ENCODE assay signal across 8 mouse cellular contexts in the genomic region with DNA sequence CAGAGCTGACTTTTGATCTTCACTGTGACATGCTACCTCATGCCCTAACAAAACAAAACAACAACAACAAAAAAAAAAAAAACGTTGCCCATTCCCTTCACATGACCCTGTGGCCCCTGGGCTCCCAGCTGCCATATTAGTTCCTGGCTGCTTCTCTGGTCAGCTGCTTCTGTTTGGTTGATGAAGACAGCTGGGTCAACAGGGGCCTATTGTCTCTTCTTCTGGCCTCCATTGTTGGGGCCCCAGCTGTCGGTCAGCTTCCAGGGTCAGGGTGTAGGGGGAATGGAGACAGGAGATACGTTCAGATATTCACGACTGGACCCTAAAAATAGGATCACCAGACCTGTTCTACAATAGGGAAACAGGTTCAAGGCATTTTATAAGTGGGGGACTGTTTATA. TPM values are rescaled to one million over a fixed set of nuclear protein-coding genes. Genes with fewer than 3 reads are reported as not detected.
DNase-seq lines count a peak whose midpoint lies in the region; ATAC-seq lines count a peak whose summit lies in the region.

No protein-coding gene starts in this region.

- H3K36me3 ChIP-seq in kidney, embryonic 14.5 days (ENCODE audit: control insufficient read depth, insufficient read depth, low read length), result no peaks in the 10 kb centered on the region
- H3K36me3 ChIP-seq in embryonic facial prominence, embryonic 14.5 days (ENCODE audit: control insufficient read depth, insufficient read depth, low read length), result peaks cover 6% of the 10 kb centered on the region; the same call in 1 of the 2 replicates
- H3K36me3 ChIP-seq in hindbrain, embryonic 15.5 days, result no peaks in the 10 kb centered on the region
- no peaks in the 10 kb centered on the region for H3K36me3 ChIP-seq in midbrain, embryonic 15.5 days (replicated peaks)

- WGBS in kidney, embryonic 14.5 days, result 28% methylated on average over 4 of the region's 4 CpGs
- WGBS in embryonic facial prominence, embryonic 14.5 days, result 16% methylated on average over 4 of the region's 4 CpGs
- WGBS in hindbrain, embryonic 15.5 days, result 10% methylated on average over 4 of the region's 4 CpGs
- WGBS in midbrain, embryonic 15.5 days, result 19% methylated on average over 4 of the region's 4 CpGs

- H3K4me2 ChIP-seq in kidney, embryonic 14.5 days (replicated peaks; ENCODE audit: low read depth, low read length), result peak overlapping the region; percentile 80; the same call in 1 of the 2 replicates
- H3K4me2 ChIP-seq in embryonic facial prominence, embryonic 14.5 days (ENCODE audit: low read depth, low read length), result peak overlapping the region; percentile 77
- peak overlapping the region; percentile 74 for H3K4me2 ChIP-seq in hindbrain, embryonic 15.5 days
- H3K4me2 ChIP-seq in midbrain, embryonic 15.5 days, result peak overlapping the region; percentile 74

- H3K4me1 ChIP-seq in kidney, embryonic 14.5 days (ENCODE audit: control insufficient read depth, insufficient read depth, low read length), result peaks cover 20% of the 10 kb centered on the region
- peaks cover 44% of the 10 kb centered on the region for H3K4me1 ChIP-seq in embryonic facial prominence, embryonic 14.5 days (ENCODE audit: control insufficient read depth, insufficient read depth, low read length)
- peaks cover 88% of the 10 kb centered on the region for H3K4me1 ChIP-seq in hindbrain, embryonic 15.5 days (replicated peaks)
- peaks cover 86% of the 10 kb centered on the region for H3K4me1 ChIP-seq in midbrain, embryonic 15.5 days

- DNase-seq in kidney, adult 8-10 months, result no peak
- DNase-seq in embryonic facial prominence, embryonic 14.5 days (ENCODE audit: low spot score), result no peak
- DNase-seq in left cerebral cortex, postnatal 10 days (ENCODE audit: extremely low spot score in 1 of 2, low spot score in 2 of 2), result no peak
- DNase-seq in frontal cortex, adult 2 months (ENCODE audit: extremely low spot score in 1 of 2, low spot score in 1 of 2), result no peak

- H3K9ac ChIP-seq in kidney, embryonic 14.5 days (ENCODE audit: low read depth, low read length), result no peak overlapping the region
- H3K9ac ChIP-seq in embryonic facial prominence, embryonic 14.5 days (ENCODE audit: low read depth, low read length), result no peak overlapping the region
- peak overlapping the region; percentile 70; the same call in 1 of the 2 replicates for H3K9ac ChIP-seq in hindbrain, embryonic 15.5 days
- H3K9ac ChIP-seq in midbrain, embryonic 15.5 days, result peak overlapping the region; percentile 65; the same call in 1 of the 2 replicates

- peak overlapping the region; percentile 66 for H3K4me3 ChIP-seq in kidney, embryonic 14.5 days (ENCODE audit: low read length)
- H3K4me3 ChIP-seq in embryonic facial prominence, embryonic 14.5 days (ENCODE audit: low read depth, low read length), result peak overlapping the region; percentile 67
- peak overlapping the region; percentile 62 for H3K4me3 ChIP-seq in hindbrain, embryonic 15.5 days
- H3K4me3 ChIP-seq in midbrain, embryonic 15.5 days, result peak overlapping the region; percentile 52

- intact Hi-C loops in left cerebral cortex, postnatal 10 days (cut with DNase I), result no loop called here

- H3K27me3 ChIP-seq in kidney, embryonic 14.5 days (ENCODE audit: control insufficient read depth, insufficient read depth, low read length), result no peaks in the 10 kb centered on the region
- no peaks in the 10 kb centered on the region for H3K27me3 ChIP-seq in embryonic facial prominence, embryonic 14.5 days (replicated peaks; ENCODE audit: control insufficient read depth, insufficient read depth, low read length)
- H3K27me3 ChIP-seq in hindbrain, embryonic 15.5 days, result no peaks in the 10 kb centered on the region
- H3K27me3 ChIP-seq in midbrain, embryonic 15.5 days (replicated peaks), result no peaks in the 10 kb centered on the region

- ATAC-seq in kidney, embryonic 14.5 days (ENCODE audit: low FRiP score, low TSS enrichment), result no peak
- ATAC-seq in embryonic facial prominence, embryonic 14.5 days (ENCODE audit: low read depth), result no peak; the same call in 1 of the 2 replicates
- ATAC-seq in hindbrain, embryonic 15.5 days (ENCODE audit: low FRiP score, low read depth), result no peak
- no peak for ATAC-seq in midbrain, embryonic 15.5 days (replicated peaks)
- no peak for ATAC-seq in activated CD4-positive, CD25-positive, alpha-beta regulatory T cell, adult 4 months

- no peak overlapping the region for H3K27ac ChIP-seq in kidney, embryonic 14.5 days (ENCODE audit: low read depth, low read length)
- H3K27ac ChIP-seq in embryonic facial prominence, embryonic 14.5 days (replicated peaks; ENCODE audit: low read depth, low read length), result peak overlapping the region; percentile 88
- H3K27ac ChIP-seq in hindbrain, embryonic 15.5 days (replicated peaks), result peak overlapping the region; percentile 87
- H3K27ac ChIP-seq in midbrain, embryonic 15.5 days, result peak overlapping the region; percentile 93

- H3K9me3 ChIP-seq in kidney, embryonic 14.5 days (ENCODE audit: control insufficient read depth, low read length), result no peaks in the 10 kb centered on the region
- H3K9me3 ChIP-seq in embryonic facial prominence, embryonic 14.5 days (ENCODE audit: control insufficient read depth, low read length), result no peaks in the 10 kb centered on the region
- no peaks in the 10 kb centered on the region for H3K9me3 ChIP-seq in hindbrain, embryonic 15.5 days
- no peaks in the 10 kb centered on the region for H3K9me3 ChIP-seq in midbrain, embryonic 15.5 days

RNA-seq across cellular contexts. Expression of gene Hdac11, which starts 0.4 kb away (rescaled TPM):
- 11.6 and 14.1 TPM in 2 replicates for polyA plus RNA-seq in kidney, embryonic 14.5 days (2014; fragmentation: Nextera tagmentation; extraction: Ambion mirVana)
- polyA plus RNA-seq in embryonic facial prominence, embryonic 14.5 days (2014; fragmentation: Nextera tagmentation; extraction: Ambion mirVana), result 15.4 and 15.7 TPM in 2 replicates
- polyA plus RNA-seq in hindbrain, embryonic 15.5 days (2015; fragmentation: Nextera tagmentation; extraction: Ambion mirVana), result 43.4 and 44.4 TPM in 2 replicates
- polyA plus RNA-seq in midbrain, embryonic 15.5 days (2015; fragmentation: Nextera tagmentation; extraction: Ambion mirVana), result 46.5 and 49.4 TPM in 2 replicates
- total RNA-seq in left cerebral cortex, postnatal 10 days (2021), result 100 to 1,000 TPM; 111 to 117 TPM
- polyA plus RNA-seq in frontal cortex, adult 2 months (2012; rRNA removed), result 167 and 189 TPM in 2 replicates
- 1 to 10 TPM in 1 of 2 experiments, under 1 TPM in 1; 0.54 to 1.3 TPM for polyA plus RNA-seq in activated CD4-positive, CD25-positive, alpha-beta regulatory T cell, adult 4 months (2017; shearing (Covaris generic))

RNA-seq across cellular contexts. Expression of gene Nup210, which starts 39.4 kb away (rescaled TPM):
- polyA plus RNA-seq in kidney, embryonic 14.5 days (2014; fragmentation: Nextera tagmentation; extraction: Ambion mirVana), result 13.1 and 30.6 TPM in 2 replicates
- polyA plus RNA-seq in embryonic facial prominence, embryonic 14.5 days (2014; fragmentation: Nextera tagmentation; extraction: Ambion mirVana), result 13.1 and 16.2 TPM in 2 replicates
- polyA plus RNA-seq in hindbrain, embryonic 15.5 days (2015; fragmentation: Nextera tagmentation; extraction: Ambion mirVana), result 17.0 and 21.2 TPM in 2 replicates
- 22.0 and 22.5 TPM in 2 replicates for polyA plus RNA-seq in midbrain, embryonic 15.5 days (2015; fragmentation: Nextera tagmentation; extraction: Ambion mirVana)
- 10 to 100 TPM; 35.6 to 36.7 TPM for total RNA-seq in left cerebral cortex, postnatal 10 days (2021)
- 26.4 and 26.7 TPM in 2 replicates for polyA plus RNA-seq in frontal cortex, adult 2 months (2012; rRNA removed)
- 10 to 100 TPM; 61.6 to 82.1 TPM for polyA plus RNA-seq in activated CD4-positive, CD25-positive, alpha-beta regulatory T cell, adult 4 months (2017; shearing (Covaris generic))

RNA-seq across cellular contexts. Expression of gene Fbln2, which starts 56.2 kb away (rescaled TPM):
- polyA plus RNA-seq in kidney, embryonic 14.5 days (2014; fragmentation: Nextera tagmentation; extraction: Ambion mirVana), result 16.4 and 22.1 TPM in 2 replicates
- polyA plus RNA-seq in embryonic facial prominence, embryonic 14.5 days (2014; fragmentation: Nextera tagmentation; extraction: Ambion mirVana), result 202 and 230 TPM in 2 replicates
- 28.7 and 29.0 TPM in 2 replicates for polyA plus RNA-seq in hindbrain, embryonic 15.5 days (2015; fragmentation: Nextera tagmentation; extraction: Ambion mirVana)
- polyA plus RNA-seq in midbrain, embryonic 15.5 days (2015; fragmentation: Nextera tagmentation; extraction: Ambion mirVana), result 15.1 and 16.7 TPM in 2 replicates
- 10 to 100 TPM in 1 of 2 experiments, 1 to 10 TPM in 1; 9.8 to 10.9 TPM for total RNA-seq in left cerebral cortex, postnatal 10 days (2021)
- polyA plus RNA-seq in frontal cortex, adult 2 months (2012; rRNA removed), result 25.3 and 25.6 TPM in 2 replicates
- under 1 TPM in 1 of 2 experiments, not detected in 1; 0.48 TPM for polyA plus RNA-seq in activated CD4-positive, CD25-positive, alpha-beta regulatory T cell, adult 4 months (2017; shearing (Covaris generic))

Comparison
In these comparisons a context has a peak if more than half of its experiments do, and no peak if none do; other contexts are left out.
1. H3K9ac ChIP-seq: peak in hindbrain, embryonic 15.5 days (single experiment) and midbrain, embryonic 15.5 days (single experiment); none in kidney, embryonic 14.5 days (single experiment) and embryonic facial prominence, embryonic 14.5 days (single experiment).
2. RNA of gene Fbln2, which starts 56.2 kb away (polyA plus RNA-seq): 202 to 230 TPM in embryonic facial prominence, embryonic 14.5 days, 28.7 to 29.0 TPM in hindbrain, embryonic 15.5 days, 25.3 to 25.6 TPM in frontal cortex, adult 2 months, 16.4 to 22.1 TPM in kidney, embryonic 14.5 days and 15.1 to 16.7 TPM in midbrain, embryonic 15.5 days; 0.48 TPM in activated CD4-positive, CD25-positive, alpha-beta regulatory T cell, adult 4 months; every median in the first group is over 10 times any median in the second.
3. Peak in every context shown above with its lines, with median percentiles within 50 percentile points of each other: H3K4me2 ChIP-seq and H3K4me3 ChIP-seq.